Mouse (Mus musculus) G1E (cell line): ENCODE data around the gene Enoph1. TPM values are rescaled to one million over a fixed set of nuclear protein-coding genes. Genes with fewer than 3 reads are reported as not detected.

Experiments used
- ATAC-seq: 2 replicates; pipeline ENCODE4 v1.8.0; 2016; ENCODE audit warnings: mild to moderate bottlenecking; ENCODE audit not compliant: insufficient number of reproducible peaks, poor library complexity, low FRiP score, severe bottlenecking; ENCODE audit errors: extremely low read depth
- DNase-seq: peaks from one replicate; pipeline ENCODE4 v3.0.0; 2012; ENCODE audit warnings: low spot score
- H3K27me3 ChIP-seq: 2 replicates; pipeline ENCODE4 v1.6.1; 2012; ENCODE audit warnings: mild to moderate bottlenecking, low read length, inconsistent platforms; ENCODE audit not compliant: insufficient read depth
- H3K36me3 ChIP-seq: replicated peaks from 2 replicates; pipeline ENCODE3; 2012; ENCODE audit warnings: mild to moderate bottlenecking, inconsistent platforms
- H3K4me1 ChIP-seq: 2 replicates; pipeline ENCODE4 v1.6.1; 2012; ENCODE audit warnings: low read depth, low read length, inconsistent platforms, mixed read lengths; ENCODE audit not compliant: insufficient read depth
- H3K4me3 ChIP-seq: 2 replicates; pipeline ENCODE4 v1.5.1; 2012; ENCODE audit warnings: low read depth, mild to moderate bottlenecking, inconsistent platforms, low read length, moderate library complexity, mixed read lengths
- H3K9me3 ChIP-seq: replicated peaks from 2 replicates; pipeline ENCODE4 v1.6.1; 2012; ENCODE audit warnings: inconsistent platforms
- CTCF ChIP-seq: IDR thresholded peaks from 2 replicates; pipeline ENCODE4 v1.5.1; 2012; ENCODE audit warnings: low read depth, low read length, inconsistent platforms, mixed read lengths
- GATA1 ChIP-seq: IDR thresholded peaks from 2 replicates; pipeline ENCODE4 v1.6.1; 2012; ENCODE audit warnings: borderline replicate concordance, low read length, inconsistent platforms, mixed read lengths
- GATA2 ChIP-seq: IDR thresholded peaks from 2 replicates; pipeline ENCODE4 v1.6.1; 2012; ENCODE audit warnings: low read depth, low read length, inconsistent platforms, borderline replicate concordance
- POLR2AphosphoS5 ChIP-seq: IDR thresholded peaks from 2 replicates; pipeline ENCODE4 v1.6.1; 2012; ENCODE audit warnings: low read depth, low read length, inconsistent platforms; ENCODE audit not compliant: insufficient replicate concordance
- TAL1 ChIP-seq: conservative IDR thresholded peaks from 2 replicates; pipeline ENCODE4 v1.6.1; 2012; ENCODE audit warnings: low read depth, low read length, inconsistent platforms, mixed read lengths
- polyA plus RNA-seq: library from polyadenylated mRNA; stranded (reverse); fragments of >175 nt; gene quantifications from 2 replicates; pipeline ENCODE4 v1.2.3, GENCODE M21; 2012
- total RNA-seq, 2 experiments: library from RNA; stranded (forward) in 1 of 2; stranded (reverse) in 1 of 2; fragments of 200-1000 nt in 1 of 2; fragments of >200 nt in 1 of 2; fragmentation: Nextera tagmentation in 1 of 2; gene quantifications; 2 replicates each; pipeline ENCODE4 v1.2.3; 2014 to 2017

Enoph1 gene
- total and polyA plus RNA-seq, 3 experiments, result 34.0 to 52.4 (median 41.7) TPM

- Histone ChIP-seq H3K27me3 (peaks cover 12% of the 10 kb centered on the region), H3K9me3 (no peaks in the 10 kb centered on the region), H3K4me1 (no peaks in the 10 kb centered on the region; the same call in 1 of the 2 replicates), H3K4me3 (no peak overlapping the region), H3K36me3 (no peaks in the 10 kb centered on the region)
- ATAC-seq (no peak), DNase-seq (no peak)
- TF ChIP-seq CTCF (no peak), POLR2AphosphoS5 (no peak), GATA1 (no peak), GATA2 (no peak), TAL1 (no peak)
Measured at GRCm38 (mm10) chr5:100024403-100024802, 15.4 kb upstream of the Enoph1 start.

- TF ChIP-seq GATA1, result no peak
- no peaks in the 10 kb centered on the region for H3K9me3 ChIP-seq
- peaks cover 10% of the 10 kb centered on the region for H3K27me3 ChIP-seq
- ATAC-seq (no peak), DNase-seq (no peak)
- H3K4me3 ChIP-seq, result no peak overlapping the region
- no peaks in the 10 kb centered on the region; the same call in 1 of the 2 replicates for H3K4me1 ChIP-seq
- H3K36me3 ChIP-seq, result peaks cover under 1% of the 10 kb centered on the region
Measured at GRCm38 (mm10) chr5:100024868-100025267, 14.9 kb upstream of the Enoph1 start.

DNA sequence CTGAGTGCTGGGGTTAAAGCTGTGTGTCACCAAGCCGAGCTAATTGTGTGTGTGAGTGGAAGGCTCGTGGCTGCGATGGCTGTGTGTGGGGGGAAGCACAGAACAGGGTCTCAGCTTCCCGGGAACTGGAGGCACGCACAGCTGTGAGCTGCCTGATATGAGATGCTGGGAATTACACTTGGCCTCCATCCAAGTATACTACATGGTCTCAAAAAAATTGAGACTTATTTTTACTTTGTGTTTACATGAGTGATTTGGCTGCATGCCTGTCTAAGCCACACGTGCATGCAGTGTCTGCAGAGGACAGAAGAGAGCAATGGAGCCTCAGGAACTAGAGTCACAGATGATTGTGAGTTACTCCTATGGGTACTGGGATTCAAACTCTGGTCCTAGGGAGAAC is 9.7 kb upstream of the Enoph1 start:
- Histone ChIP-seq H3K9me3 (no peaks in the 10 kb centered on the region), H3K27me3 (no peaks in the 10 kb centered on the region), H3K4me3 (no peak overlapping the region), H3K4me1 (peaks cover 7% of the 10 kb centered on the region), H3K36me3 (peaks cover 37% of the 10 kb centered on the region)
- ATAC-seq (no peak), DNase-seq (no peak)
- TF ChIP-seq TAL1 (no peak), GATA1 (no peak), POLR2AphosphoS5 (no peak), GATA2 (no peak)

DNA sequence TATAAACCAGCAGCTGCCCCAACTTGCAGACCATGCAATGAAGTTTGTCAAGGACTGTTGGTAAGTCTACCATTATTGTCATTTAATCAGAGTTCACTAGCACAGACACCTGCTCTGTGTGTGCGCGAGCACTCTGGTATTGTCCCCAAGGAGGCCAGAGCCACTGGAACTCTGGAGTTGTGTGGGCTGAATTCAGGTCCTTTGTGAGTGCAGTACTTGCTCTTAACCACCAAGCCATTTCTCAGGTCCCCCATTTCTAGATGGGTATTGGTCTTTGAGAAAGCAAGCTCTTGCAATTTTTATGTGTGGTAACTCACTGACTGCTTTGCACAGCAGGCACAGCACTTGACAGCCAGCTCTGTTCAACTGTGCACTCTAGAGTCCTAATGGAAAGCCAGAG is 7.7 kb upstream of the Enoph1 start:
- H3K4me1 ChIP-seq, result peaks cover 19% of the 10 kb centered on the region
- ATAC-seq (peak; percentile 23; the same call in 1 of the 2 replicates), DNase-seq (no peak)
- no peaks in the 10 kb centered on the region for H3K27me3 ChIP-seq
- H3K4me3 ChIP-seq, result no peak overlapping the region
- H3K9me3 ChIP-seq, result no peaks in the 10 kb centered on the region
- H3K36me3 ChIP-seq, result peaks cover 55% of the 10 kb centered on the region
- TF ChIP-seq GATA1 (no peak), POLR2AphosphoS5 (no peak), TAL1 (no peak), CTCF (no peak), GATA2 (no peak)

DNA sequence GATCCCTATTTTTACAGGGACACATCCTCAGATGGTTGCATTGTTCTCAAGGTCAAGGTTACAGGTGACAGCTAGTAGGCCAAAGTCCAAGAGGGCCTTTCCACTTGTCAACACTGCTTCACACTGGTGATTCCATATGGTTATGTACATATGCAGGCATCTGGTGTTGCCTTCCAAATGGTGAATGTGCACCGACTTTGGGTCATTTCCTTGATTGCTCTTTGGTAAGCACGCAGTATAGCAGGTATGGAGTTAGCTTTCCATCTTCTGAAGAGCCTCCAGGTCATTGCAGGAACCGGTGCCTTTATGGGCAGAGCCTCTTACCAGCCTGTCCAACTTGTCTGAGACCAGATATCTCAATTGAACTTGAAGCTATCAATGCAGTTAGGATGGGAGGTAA is 7.1 kb upstream of the Enoph1 start:
- Histone ChIP-seq H3K27me3 (no peaks in the 10 kb centered on the region), H3K4me1 (peaks cover 19% of the 10 kb centered on the region), H3K9me3 (no peaks in the 10 kb centered on the region), H3K4me3 (no peak overlapping the region), H3K36me3 (peaks cover 60% of the 10 kb centered on the region)
- ATAC-seq, result no peak
- no peak for TF ChIP-seq GATA2
- no peak for TF ChIP-seq TAL1
- no peak for TF ChIP-seq CTCF
- peak; percentile 84; the same call in 1 of the 2 replicates for TF ChIP-seq POLR2AphosphoS5
- DNase-seq, result no peak

DNA sequence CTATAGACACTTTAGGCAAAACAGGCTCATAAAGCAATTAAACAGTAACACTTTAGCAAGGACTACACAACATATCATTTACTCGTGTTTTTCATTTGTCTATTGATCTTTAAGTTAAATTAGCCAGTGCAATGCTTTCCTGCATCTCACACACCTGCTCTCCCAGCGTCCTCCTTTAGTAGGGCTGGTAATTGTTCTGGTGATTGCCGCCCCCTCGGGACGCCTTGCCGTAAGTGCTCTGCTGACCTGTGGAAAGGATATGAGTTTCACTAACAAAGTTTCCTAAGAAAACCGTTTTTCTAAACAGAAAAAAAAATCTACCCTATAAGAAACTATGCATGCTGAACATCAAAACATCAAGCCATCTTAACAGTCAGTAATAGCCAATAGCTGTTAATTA is 3.8 kb upstream of the Enoph1 start:
- Histone ChIP-seq H3K4me3 (peak overlapping the region; percentile 33; the same call in 1 of the 2 replicates), H3K36me3 (peaks cover 57% of the 10 kb centered on the region), H3K4me1 (peaks cover 23% of the 10 kb centered on the region), H3K27me3 (no peaks in the 10 kb centered on the region), H3K9me3 (no peaks in the 10 kb centered on the region)
- ATAC-seq (no peak), DNase-seq (no peak)
- TF ChIP-seq GATA1, result no peak

DNA sequence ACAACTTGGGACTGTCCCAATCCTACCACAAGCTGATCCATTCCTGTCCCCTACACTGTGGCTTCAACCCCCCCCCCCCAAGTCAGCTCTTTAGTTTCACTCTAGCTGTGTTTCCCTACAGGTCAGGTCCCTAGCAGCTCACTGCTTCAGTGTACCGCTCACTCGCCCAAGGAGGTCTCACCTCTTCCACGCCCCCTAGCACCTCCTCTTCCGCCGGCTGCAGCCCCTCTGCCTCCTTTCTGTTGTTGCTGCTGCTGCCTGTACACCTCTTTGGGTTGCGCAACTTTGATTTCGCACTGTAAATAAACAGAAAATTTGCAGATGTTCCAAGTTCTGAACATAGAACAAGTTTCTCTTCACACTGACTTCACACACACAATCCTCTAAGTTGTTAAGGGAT is 3.1 kb upstream of the Enoph1 start:
- peak overlapping the region; percentile 99 for H3K4me3 ChIP-seq
- H3K9me3 ChIP-seq, result no peaks in the 10 kb centered on the region
- peaks cover 55% of the 10 kb centered on the region for H3K36me3 ChIP-seq
- peak; percentile 10 for DNase-seq
- H3K4me1 ChIP-seq, result peaks cover 27% of the 10 kb centered on the region
- TF ChIP-seq GATA1, result no peak
- no peak for TF ChIP-seq TAL1
- TF ChIP-seq GATA2, result no peak
- no peak for TF ChIP-seq CTCF
- TF ChIP-seq POLR2AphosphoS5, result no peak
- no peaks in the 10 kb centered on the region for H3K27me3 ChIP-seq
- no peak for ATAC-seq
